Mouse (Mus musculus) heart, embryonic 10.5 days (tissue): ENCODE results near the gene Erbb2. TPM values are rescaled to one million over a fixed set of nuclear protein-coding genes. Genes with fewer than 3 reads are reported as not detected.
A peak's percentile ranks its signal among the peaks of the same experiment; 100 is the strongest.

Experiments
- DNase-seq: peaks from one replicate; pipeline ENCODE4 v3.0.0-alpha.2; 2017; ENCODE audit warnings: low spot score
- H3K27ac ChIP-seq: fragments of 300-500 bp; sonication (generic); 2 replicates; pipeline ENCODE4 v1.5.1; 2016; ENCODE audit warnings: mild to moderate bottlenecking
- H3K27me3 ChIP-seq: fragments of 300-500 bp; sonication (generic); 2 replicates; pipeline ENCODE4 v1.6.1; 2016; ENCODE audit warnings: mild to moderate bottlenecking; ENCODE audit not compliant: poor library complexity, insufficient read depth, severe bottlenecking
- H3K36me3 ChIP-seq: fragments of 300-500 bp; sonication (generic); 2 replicates; pipeline ENCODE4 v1.6.1; 2016; ENCODE audit warnings: mild to moderate bottlenecking, moderate library complexity
- H3K4me1 ChIP-seq: fragments of 300-500 bp; sonication (generic); 2 replicates; pipeline ENCODE4 v1.6.1; 2016; ENCODE audit warnings: mild to moderate bottlenecking
- H3K4me3 ChIP-seq: fragments of 300-500 bp; sonication (generic); 2 replicates; pipeline ENCODE4 v1.5.1; 2016; ENCODE audit warnings: mild to moderate bottlenecking, moderate library complexity
- H3K9me3 ChIP-seq: fragments of 300-500 bp; sonication (generic); 2 replicates; pipeline ENCODE4 v1.6.1; 2016; ENCODE audit warnings: mild to moderate bottlenecking, moderate library complexity
- WGBS: fragments of 180-500 bp; shearing (Covaris S2); methylation state at CpG from one replicate; pipeline ENCODE4 v1.1.7; 2016; 5-methylcytosine and 5-hydroxymethylcytosine counted together
- polyA plus RNA-seq: library from polyadenylated mRNA; unstranded; fragments of >200 nt; fragmentation: Nextera tagmentation; extraction: Ambion mirVana; gene quantifications from 2 replicates; pipeline ENCODE4 v1.2.1, GENCODE M21; 2016

The Erbb2 gene
- polyA plus RNA-seq, 1 experiment from 2014 or later = 47.4 TPM

DNA sequence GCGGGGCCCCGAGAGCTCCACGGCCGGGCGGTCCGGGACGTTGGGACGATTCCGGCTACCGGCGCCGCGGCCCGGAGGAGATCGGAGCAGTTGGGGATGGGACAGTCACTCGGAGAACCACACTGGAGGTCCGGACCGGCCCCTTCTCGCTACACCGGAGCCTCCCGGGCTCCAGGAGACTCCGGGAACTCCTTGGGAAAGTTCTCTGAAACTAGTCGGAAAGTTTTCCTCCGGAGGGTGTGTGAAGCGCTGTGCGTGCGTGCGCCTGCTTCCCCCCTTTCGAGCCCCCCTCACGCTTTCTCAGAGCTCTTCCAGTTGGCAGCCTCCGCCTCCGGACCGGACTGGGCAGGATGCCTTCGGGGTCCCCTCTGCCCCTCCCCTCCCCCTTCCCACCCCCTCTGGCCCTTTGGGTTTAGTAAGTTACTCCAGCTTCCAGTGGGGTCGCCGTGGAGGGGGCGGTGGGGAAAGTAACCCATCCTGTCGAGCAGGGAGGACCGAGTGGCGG, 579 bp downstream of the Erbb2 start:
- WGBS = under 1% methylated on average over 40 of the region's 40 CpGs
- Histone ChIP-seq H3K27me3 (peaks cover 9% of the 10 kb centered on the region; the same call in 1 of the 2 replicates), H3K27ac (peak overlapping the region; percentile 99), H3K36me3 (peaks cover 22% of the 10 kb centered on the region), H3K4me1 (peaks cover 78% of the 10 kb centered on the region), H3K4me3 (peak overlapping the region; percentile 99), H3K9me3 (no peaks in the 10 kb centered on the region)
- DNase-seq = no peak

DNA sequence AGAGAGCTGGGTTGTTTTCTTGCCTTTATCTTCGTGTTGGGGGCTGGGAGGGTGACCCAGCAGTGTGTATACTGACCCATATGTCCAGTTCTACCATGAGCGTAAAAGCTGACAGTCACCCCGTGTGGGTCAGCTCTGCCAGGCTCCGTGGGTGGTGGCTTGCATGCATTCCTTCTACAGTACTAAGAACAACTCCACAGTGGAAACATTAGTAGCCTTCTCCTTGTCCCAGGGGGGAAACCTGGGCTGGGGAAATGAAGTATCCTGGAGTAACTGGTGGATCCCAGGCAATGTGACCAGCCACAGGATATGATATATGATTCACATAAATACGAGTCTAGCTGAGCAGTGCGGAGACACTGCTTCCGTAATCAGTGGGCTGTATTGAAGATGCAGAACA, 1.5 kb downstream of the Erbb2 start:
- peaks cover 84% of the 10 kb centered on the region for H3K4me1 ChIP-seq
- WGBS = 24% methylated on average over 7 of the region's 7 CpGs
- H3K9me3 ChIP-seq = no peaks in the 10 kb centered on the region
- DNase-seq = no peak
- H3K27ac ChIP-seq = peak overlapping the region; percentile 99
- peaks cover 9% of the 10 kb centered on the region; the same call in 1 of the 2 replicates for H3K27me3 ChIP-seq
- peaks cover 28% of the 10 kb centered on the region for H3K36me3 ChIP-seq
- peak overlapping the region; percentile 99 for H3K4me3 ChIP-seq

- peaks cover 9% of the 10 kb centered on the region; the same call in 1 of the 2 replicates for H3K27me3 ChIP-seq
- DNase-seq = no peak
Measured at GRCm38 (mm10) chr11:98414162-98414561, 1.9 kb downstream of the Erbb2 start.

GRCm38 (mm10) chr11:98417074-98417473, 4.8 kb downstream of the Erbb2 start:
- Histone ChIP-seq H3K27me3 (no peaks in the 10 kb centered on the region), H3K27ac (no peak overlapping the region), H3K4me3 (no peak overlapping the region), H3K9me3 (no peaks in the 10 kb centered on the region), H3K36me3 (peaks cover 62% of the 10 kb centered on the region), H3K4me1 (peaks cover 73% of the 10 kb centered on the region)
- WGBS = 100% methylated on average over 1 of the region's 1 CpGs
- no peak for DNase-seq

More at GRCm38 (mm10) chr11:98414162-98414561, 1.9 kb downstream of the Erbb2 start:
- H3K9me3 ChIP-seq = no peaks in the 10 kb centered on the region
- H3K27ac ChIP-seq = peak overlapping the region; percentile 99
- H3K4me1 ChIP-seq = peaks cover 84% of the 10 kb centered on the region
- peak overlapping the region; percentile 99 for H3K4me3 ChIP-seq
- peaks cover 33% of the 10 kb centered on the region for H3K36me3 ChIP-seq
- 41% methylated on average over 2 of the region's 2 CpGs for WGBS

DNA sequence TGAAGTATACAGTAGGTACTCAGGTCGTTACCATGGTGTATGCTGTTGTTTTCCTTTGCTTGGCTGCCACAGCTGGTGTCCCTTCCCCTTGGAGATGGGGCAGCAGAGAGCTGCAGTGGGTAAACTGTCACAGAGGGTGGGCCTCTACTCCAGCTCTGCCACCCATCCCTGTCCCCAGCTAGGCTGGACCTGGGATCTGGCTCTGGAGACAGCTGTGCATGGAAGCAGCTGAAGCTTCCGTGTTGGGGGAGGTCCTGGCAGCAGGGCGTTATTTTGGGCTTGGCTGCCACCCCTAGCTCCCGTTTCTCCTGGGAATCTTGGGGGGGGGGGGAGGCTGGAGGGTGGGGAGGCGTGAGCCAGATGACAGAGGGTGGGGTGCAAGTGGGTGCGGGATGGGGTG, 6.0 kb downstream of the Erbb2 start:
- DNase-seq = no peak
- Histone ChIP-seq H3K4me1 (peaks cover 64% of the 10 kb centered on the region), H3K27ac (peak overlapping the region; percentile 42), H3K9me3 (no peaks in the 10 kb centered on the region), H3K36me3 (peaks cover 74% of the 10 kb centered on the region), H3K27me3 (no peaks in the 10 kb centered on the region), H3K4me3 (0 out of 2 replicates have a peak overlapping the region, but pooled peaks have one; percentile 3)
- WGBS = 56% methylated on average over 6 of the region's 6 CpGs

GRCm38 (mm10) chr11:98418939-98419547, 6.8 kb downstream of the Erbb2 start:
- DNase-seq = no peak
- no peaks in the 10 kb centered on the region for H3K27me3 ChIP-seq
- H3K9me3 ChIP-seq = no peaks in the 10 kb centered on the region
- peaks cover 58% of the 10 kb centered on the region for H3K4me1 ChIP-seq
- peak overlapping the region; percentile 42; the same call in 1 of the 2 replicates for H3K27ac ChIP-seq
- peaks cover 82% of the 10 kb centered on the region for H3K36me3 ChIP-seq
- 0 out of 2 replicates have a peak overlapping the region, but pooled peaks have one; percentile 3 for H3K4me3 ChIP-seq
- WGBS = 73% methylated on average over 10 of the region's 10 CpGs

- no peaks in the 10 kb centered on the region for H3K9me3 ChIP-seq
- no peak for DNase-seq
- H3K4me1 ChIP-seq = no peaks in the 10 kb centered on the region
- WGBS = 92% methylated on average over 7 of the region's 7 CpGs
- no peaks in the 10 kb centered on the region for H3K27me3 ChIP-seq
- H3K36me3 ChIP-seq = peaks cover 100% of the 10 kb centered on the region
- no peak overlapping the region for H3K4me3 ChIP-seq
- no peak overlapping the region for H3K27ac ChIP-seq
Measured at GRCm38 (mm10) chr11:98426592-98426991, 14.3 kb downstream of the Erbb2 start.

DNA sequence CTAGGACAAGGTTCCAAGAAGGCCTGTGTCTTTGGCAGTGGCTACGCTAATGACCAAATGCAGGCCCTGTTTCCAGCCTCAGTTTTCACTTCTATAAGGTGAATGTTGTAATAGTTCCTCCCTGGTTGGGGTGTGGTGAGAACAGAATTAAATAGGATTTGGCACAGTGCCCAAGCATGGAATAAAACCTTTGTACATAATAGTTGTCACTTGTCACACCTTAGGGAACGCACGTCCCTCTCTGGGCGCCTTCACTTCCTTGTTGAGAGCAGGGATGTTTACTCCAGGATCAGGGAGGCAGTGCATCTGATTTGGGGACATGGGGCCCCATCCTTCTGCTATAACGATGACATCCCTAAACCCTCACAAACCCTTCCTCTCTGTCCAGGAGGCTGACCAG, 16.2 kb downstream of the Erbb2 start:
- Histone ChIP-seq H3K27ac (no peak overlapping the region), H3K4me1 (no peaks in the 10 kb centered on the region), H3K36me3 (peaks cover 100% of the 10 kb centered on the region), H3K9me3 (no peaks in the 10 kb centered on the region), H3K27me3 (no peaks in the 10 kb centered on the region), H3K4me3 (no peak overlapping the region)
- 91% methylated on average over 5 of the region's 5 CpGs for WGBS
- no peak for DNase-seq

GRCm38 (mm10) chr11:98431743-98432502, 19.7 kb downstream of the Erbb2 start:
- peaks cover 100% of the 10 kb centered on the region for H3K36me3 ChIP-seq
- no peak for DNase-seq
- no peaks in the 10 kb centered on the region for H3K9me3 ChIP-seq
- H3K4me3 ChIP-seq = no peak overlapping the region
- H3K27me3 ChIP-seq = no peaks in the 10 kb centered on the region
- no peak overlapping the region for H3K27ac ChIP-seq
- H3K4me1 ChIP-seq = 0 out of 2 replicates have a peak, but pooled peaks cover 3% of the 10 kb centered on the region
- WGBS = 79% methylated on average over 9 of the region's 9 CpGs

DNA sequence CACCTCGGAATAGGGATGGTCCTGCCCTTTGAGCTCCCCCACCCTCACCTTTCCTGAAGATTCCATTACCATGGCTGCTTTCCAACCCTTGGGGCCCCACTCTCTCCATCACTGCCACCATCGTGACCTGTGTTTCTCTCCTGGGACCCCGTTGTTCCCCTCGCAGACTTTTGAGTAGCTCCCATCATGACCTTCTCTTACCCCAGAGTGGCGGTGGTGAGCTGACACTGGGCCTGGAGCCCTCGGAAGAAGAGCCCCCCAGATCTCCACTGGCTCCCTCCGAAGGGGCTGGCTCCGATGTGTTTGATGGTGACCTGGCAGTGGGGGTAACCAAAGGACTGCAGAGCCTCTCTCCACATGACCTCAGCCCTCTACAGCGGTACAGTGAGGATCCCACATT, 23.5 kb downstream of the Erbb2 start:
- 89% methylated on average over 9 of the region's 9 CpGs for WGBS
- no peak for DNase-seq
- no peaks in the 10 kb centered on the region for H3K27me3 ChIP-seq
- peaks cover 20% of the 10 kb centered on the region; the same call in 1 of the 2 replicates for H3K4me1 ChIP-seq
- peaks cover 71% of the 10 kb centered on the region for H3K36me3 ChIP-seq
- no peak overlapping the region for H3K4me3 ChIP-seq
- no peaks in the 10 kb centered on the region for H3K9me3 ChIP-seq
- no peak overlapping the region for H3K27ac ChIP-seq

- DNase-seq = no peak
- Histone ChIP-seq H3K27me3 (no peaks in the 10 kb centered on the region), H3K4me3 (no peak overlapping the region), H3K36me3 (peaks cover 53% of the 10 kb centered on the region), H3K4me1 (peaks cover 20% of the 10 kb centered on the region; the same call in 1 of the 2 replicates), H3K27ac (no peak overlapping the region), H3K9me3 (no peaks in the 10 kb centered on the region)
- 80% methylated on average over 6 of the region's 6 CpGs for whole genome bisulfite sequencing
Measured at GRCm38 (mm10) chr11:98437441-98437840, 25.2 kb downstream of the Erbb2 start.

GRCm38 (mm10) chr11:98438331-98439158, 26.3 kb downstream of the Erbb2 start, which contains the start of gene Mien1:
Gene Mien1, minus strand, starts transcription at chr11:98438991.
- Histone ChIP-seq H3K27ac (peak within 1 kb of the TSS; percentile 86), H3K27me3 (no peaks in the 10 kb centered on the region), H3K4me1 (peaks cover 20% of the 10 kb centered on the region; the same call in 1 of the 2 replicates), H3K9me3 (no peaks in the 10 kb centered on the region), H3K36me3 (peaks cover 42% of the 10 kb centered on the region), H3K4me3 (peak within 1 kb of the TSS; percentile 79)
- DNase-seq = peak; percentile 97
- WGBS = 2% methylated on average over 43 of the region's 43 CpGs
